18 mouse cellular contexts compared by ENCODE assay signal in the genomic region with DNA sequence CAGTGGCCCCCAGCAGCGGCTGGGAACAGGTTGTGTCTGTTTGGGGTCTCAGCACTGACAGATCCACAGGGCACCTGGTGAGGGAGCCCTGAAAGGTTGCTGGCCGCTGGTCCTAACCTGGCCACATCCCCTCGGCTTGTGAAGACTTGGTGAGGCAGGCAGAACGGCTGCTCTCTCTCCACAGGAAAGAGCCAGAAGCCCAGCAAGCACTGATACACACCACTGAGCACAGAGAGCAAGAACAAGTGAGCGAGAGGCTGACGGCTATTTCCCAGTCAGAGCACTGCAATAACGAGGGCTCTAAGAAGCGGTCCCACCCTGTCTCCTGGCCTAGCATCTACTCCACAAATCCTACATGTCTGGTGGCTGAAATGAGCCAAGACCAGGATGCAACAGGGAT.
"Had no signal": no experiment of that assay in that cellular context is flagged by ENCODE, and none has a peak within 500 bp of the region (broad histone marks: within the 10 kb centered on the region; RNA-seq: fewer than 3 reads in every experiment).

No protein-coding gene starts in this region.

- H3K27me3 ChIP-seq: midbrain, embryonic 12.5 days; neural tube, embryonic 13.5 days; neural tube, embryonic 15.5 days had no signal

- DNase-seq: lung, embryonic 14.5 days; lung, postnatal 10 days; lung, postnatal 4 days; midbrain, embryonic 14.5 days; retina, postnatal 1 day; right cerebral cortex, adult 18-20 months; right cerebral cortex, postnatal 25 days; right cerebral cortex, postnatal 4 days; spleen, adult 18-20 months; thymus, adult 18-20 months; thymus, postnatal 14 days; thymus, postnatal 36 days had no signal

- H3K4me3 ChIP-seq: midbrain, embryonic 10.5 days; midbrain, embryonic 12.5 days; myocyte; neural tube, embryonic 13.5 days; neural tube, embryonic 15.5 days had no signal

- H3K4me1 ChIP-seq: midbrain, embryonic 10.5 days; midbrain, embryonic 12.5 days; neural tube, embryonic 15.5 days had no signal

- H3K27ac ChIP-seq: midbrain, embryonic 10.5 days; midbrain, embryonic 12.5 days; neural tube, embryonic 13.5 days; neural tube, embryonic 15.5 days had no signal

- H3K4me2 ChIP-seq: lung, embryonic 14.5 days; midbrain, embryonic 12.5 days; neural tube, embryonic 13.5 days; neural tube, embryonic 15.5 days had no signal

- H3K9ac ChIP-seq: lung, embryonic 14.5 days; midbrain, embryonic 12.5 days; neural tube, embryonic 13.5 days; neural tube, embryonic 15.5 days had no signal

- ATAC-seq: midbrain, embryonic 16.5 days had no signal

- H3K9me3 ChIP-seq: midbrain, embryonic 10.5 days; midbrain, embryonic 12.5 days; neural tube, embryonic 13.5 days; neural tube, embryonic 15.5 days had no signal
